9 mouse cellular contexts compared by ENCODE assay signal in genomic region chr9:52050361-52050760, GRCm38 (mm10). TPM values are rescaled to one million over a fixed set of nuclear protein-coding genes. Genes with fewer than 3 reads are reported as not detected.
A peak's percentile ranks its signal among the peaks of the same experiment; 100 is the strongest.
DNase-seq lines count a peak whose midpoint lies in the region; ATAC-seq and TF ChIP-seq lines count a peak whose summit lies in the region.
"Had no signal": no experiment of that assay in that cellular context is flagged by ENCODE, and none has a peak within 500 bp of the region (broad histone marks: within the 10 kb centered on the region; RNA-seq: fewer than 3 reads in every experiment).

No protein-coding gene starts in this region.

- no peak for TF ChIP-seq POLR2A in heart, adult 2 months (IDR thresholded peaks at IDR 0.05; ENCODE audit: insufficient read depth, low read depth, low read length)

- intact Hi-C loops in heart, adult 2 months (cut with DNase I), result loop anchor here (2.0 kb wide), 1 partner anchor 60 kb away; no protein-coding TSS in a partner anchor
- intact Hi-C loops in left cerebral cortex, adult 2 months (cut with DNase I), result no loop called here

- H3K79me2 ChIP-seq in heart, adult 2 months (replicated peaks; ENCODE audit: control insufficient read depth, insufficient read depth, low read length), result peaks cover 7% of the 10 kb centered on the region

- H3K4me1 ChIP-seq in heart, embryonic 15.5 days (replicated peaks), result peaks cover 29% of the 10 kb centered on the region
- peaks cover 11% of the 10 kb centered on the region for H3K4me1 ChIP-seq in heart, adult 2 months (ENCODE audit: control insufficient read depth, insufficient read depth, low read length)
- H3K4me1 ChIP-seq in hindbrain, embryonic 11.5 days (replicated peaks; ENCODE audit: control insufficient read depth, insufficient read depth, low read length), result no peaks in the 10 kb centered on the region; the same call in 1 of the 2 replicates
- peaks cover 24% of the 10 kb centered on the region for H3K4me1 ChIP-seq in liver, embryonic 16.5 days (ENCODE audit: control insufficient read depth, low read depth, low read length)

- TF ChIP-seq CTCF in heart, adult 2 months (IDR thresholded peaks at IDR 0.05), result no peak
- no peak for TF ChIP-seq CTCF in left cerebral cortex, adult 2 months (IDR thresholded peaks at IDR 0.05)

- TF ChIP-seq EP300 in heart, adult 2 months (IDR thresholded peaks at IDR 0.05; ENCODE audit: insufficient read depth, low read depth, low read length), result no peak

- peak overlapping the region; percentile 100 for H3K27ac ChIP-seq in heart, embryonic 15.5 days
- no peak overlapping the region; the same call in 1 of the 2 replicates for H3K27ac ChIP-seq in heart, adult 2 months
- H3K27ac ChIP-seq in hindbrain, embryonic 11.5 days (ENCODE audit: low read depth, low read length), result no peak overlapping the region
- no peak overlapping the region for H3K27ac ChIP-seq in liver, embryonic 16.5 days (ENCODE audit: low read length)
- H3K27ac ChIP-seq in left cerebral cortex, adult 2 months, result no peak overlapping the region

- H3K9ac ChIP-seq in heart, embryonic 15.5 days, result 0 out of 2 replicates have a peak overlapping the region, but pooled peaks have one; percentile 2
- H3K9ac ChIP-seq in heart, adult 2 months (ENCODE audit: low read depth, low read length), result no peak overlapping the region
- H3K9ac ChIP-seq in hindbrain, embryonic 11.5 days (ENCODE audit: low read depth, low read length), result no peak overlapping the region
- no peak overlapping the region for H3K9ac ChIP-seq in liver, embryonic 16.5 days (ENCODE audit: low read depth, low read length)

- WGBS in heart, embryonic 15.5 days, result 12% methylated on average over 2 of the region's 2 CpGs
- WGBS in heart, adult 2 months, result 6% methylated on average over 2 of the region's 2 CpGs
- WGBS in hindbrain, embryonic 11.5 days, result 57% methylated on average over 2 of the region's 2 CpGs
- 37% methylated on average over 2 of the region's 2 CpGs for WGBS in liver, embryonic 16.5 days (ENCODE audit: insufficient replicate concordance)

- DNase-seq in heart, adult 2 months, result no peak
- DNase-seq in NIH3T3 (ENCODE audit: low read depth), result peak; percentile 51
- DNase-seq in hindbrain, embryonic 11.5 days (ENCODE audit: low spot score), result no peak
- DNase-seq in left cerebral cortex, adult 2 months (ENCODE audit: extremely low spot score in 1 of 2, low spot score in 2 of 2), result no peak
- DNase-seq in embryo, embryonic 10 days (ENCODE audit: low spot score), result no peak
- DNase-seq: right cerebral cortex, postnatal 4 days had no signal

- no peaks in the 10 kb centered on the region for H3K9me3 ChIP-seq in heart, embryonic 15.5 days (replicated peaks)
- no peaks in the 10 kb centered on the region for H3K9me3 ChIP-seq in hindbrain, embryonic 11.5 days (ENCODE audit: control insufficient read depth, low read length)
- H3K9me3 ChIP-seq in liver, embryonic 16.5 days (replicated peaks; ENCODE audit: control insufficient read depth, low read length), result no peaks in the 10 kb centered on the region

- no peaks in the 10 kb centered on the region for H3K36me3 ChIP-seq in heart, embryonic 15.5 days
- peaks cover 26% of the 10 kb centered on the region for H3K36me3 ChIP-seq in heart, adult 2 months (ENCODE audit: control insufficient read depth, insufficient read depth, low read length)
- no peaks in the 10 kb centered on the region for H3K36me3 ChIP-seq in hindbrain, embryonic 11.5 days (ENCODE audit: control insufficient read depth, insufficient read depth, low read length)
- H3K36me3 ChIP-seq in liver, embryonic 16.5 days (ENCODE audit: control insufficient read depth, insufficient read depth), result no peaks in the 10 kb centered on the region

- peak overlapping the region; percentile 97 for H3K4me3 ChIP-seq in heart, embryonic 15.5 days
- H3K4me3 ChIP-seq in heart, adult 2 months, result no peak overlapping the region
- no peak overlapping the region for H3K4me3 ChIP-seq in hindbrain, embryonic 11.5 days (ENCODE audit: low read depth, low read length)
- H3K4me3 ChIP-seq in liver, embryonic 16.5 days (ENCODE audit: low read depth, low read length), result peak overlapping the region; percentile 20; the same call in 1 of the 2 replicates
- no peak overlapping the region for H3K4me3 ChIP-seq in left cerebral cortex, adult 2 months

- no peak for ATAC-seq in heart, embryonic 15.5 days (replicated peaks; ENCODE audit: insufficient number of reproducible peaks, insufficient read depth, low FRiP score, low read depth)
- ATAC-seq in hindbrain, embryonic 11.5 days (ENCODE audit: low FRiP score), result no peak
- no peak for ATAC-seq in liver, embryonic 16.5 days (ENCODE audit: low read depth)
- ATAC-seq in frontal cortex, adult (ENCODE audit: low TSS enrichment), result no peak

- peak overlapping the region; percentile 66 for H3K4me2 ChIP-seq in heart, embryonic 15.5 days
- peak overlapping the region; percentile 17 for H3K4me2 ChIP-seq in hindbrain, embryonic 11.5 days (replicated peaks; ENCODE audit: low read depth, low read length)
- peak overlapping the region; percentile 86 for H3K4me2 ChIP-seq in liver, embryonic 16.5 days (ENCODE audit: low read depth, low read length)

- no peaks in the 10 kb centered on the region for H3K27me3 ChIP-seq in heart, embryonic 15.5 days
- no peaks in the 10 kb centered on the region for H3K27me3 ChIP-seq in heart, adult 2 months (ENCODE audit: control insufficient read depth, insufficient read depth, low read length)
- H3K27me3 ChIP-seq in hindbrain, embryonic 11.5 days (ENCODE audit: control insufficient read depth, insufficient read depth, low read length), result no peaks in the 10 kb centered on the region
- no peaks in the 10 kb centered on the region for H3K27me3 ChIP-seq in liver, embryonic 16.5 days (ENCODE audit: control insufficient read depth, insufficient read depth, low read depth, low read length)

RNA-seq across cellular contexts. Expression of gene Rdx, which starts 3.4 kb away (rescaled TPM):
- polyA plus RNA-seq in heart, embryonic 15.5 days (2015; fragmentation: Nextera tagmentation; extraction: Ambion mirVana), result 92.0 and 102 TPM in 2 replicates
- total RNA-seq in heart, adult 2 months (2021), result 10 to 100 TPM; 81.8 to 97.0 TPM
- polyA plus RNA-seq in heart, adult 2 months (2012; rRNA removed), result 20.8 and 45.8 TPM in 2 replicates
- 221 and 230 TPM in 2 replicates for polyA plus RNA-seq in hindbrain, embryonic 11.5 days (2014; fragmentation: Nextera tagmentation; extraction: Ambion mirVana)
- polyA plus RNA-seq in liver, embryonic 16.5 days (2015; fragmentation: Nextera tagmentation; extraction: Ambion mirVana), result 54.9 and 55.7 TPM in 2 replicates
- 10 to 100 TPM; 43.8 to 46.0 TPM for total RNA-seq in left cerebral cortex, adult 2 months (2021)

Comparison
In these comparisons a context has a peak if more than half of its experiments do, and no peak if none do; other contexts are left out.
1. H3K4me3 ChIP-seq: peak in heart, embryonic 15.5 days (single experiment) and liver, embryonic 16.5 days (single experiment); none in heart, adult 2 months (single experiment), hindbrain, embryonic 11.5 days (single experiment) and left cerebral cortex, adult 2 months (single experiment).
2. H3K4me2 ChIP-seq: peak in every context shown above with its lines; median percentile 86 in liver, embryonic 16.5 days; 66 in heart, embryonic 15.5 days; 17 in hindbrain, embryonic 11.5 days.